Mouse (Mus musculus): ENCODE data around the gene Gm10638. TPM values are rescaled to one million over a fixed set of nuclear protein-coding genes. Genes with fewer than 3 reads are reported as not detected.

Gene Gm10638
- total RNA-seq, 1 experiment from 2014 or later: 2.0 TPM

GRCm38 (mm10) chr8:86789576-86789975 is 44.1 kb downstream of the Gm10638 start:
- DNase-seq: no peak

GRCm38 (mm10) chr8:86791542-86791941 is 46.0 kb downstream of the Gm10638 start:
- no peak for DNase-seq

GRCm38 (mm10) chr8:86794716-86795115 is 49.2 kb downstream of the Gm10638 start:
- no peak for DNase-seq

Other genes starting within 250 kb of the Gm10638 start
- gene Abcc12, start 165.0 kb upstream of the Gm10638 start, total RNA-seq (2021): not detected in 2 replicates
- gene Lonp2, start 121.7 kb upstream of the Gm10638 start, total RNA-seq (2021): 108 and 109 TPM in 2 replicates
- 19.1 and 20.3 TPM in 2 replicates for gene Siah1a, start 235 bp downstream of the Gm10638 start, total RNA-seq (2021)
- 38.3 and 41.2 TPM in 2 replicates for gene N4bp1, start 139.6 kb downstream of the Gm10638 start, total RNA-seq (2021)